Mouse (Mus musculus) monocyte, adult 2 months (primary cell): ENCODE data around the gene Hdac9.

Experiments
- DNase-seq, 2 experiments: peaks; one replicate each; pipeline ENCODE4 v3.0.0; 2022; ENCODE audit warnings: low spot score in 2 of 2, low read depth in 1 of 2

The Hdac9 gene

GRCm38 (mm10) chr12:34916995-34917394, at the start of gene Hdac9:
Gene Hdac9 (minus strand): TSS chr12:34917095.
- no peak for DNase-seq

GRCm38 (mm10) chr12:34949066-34949706, 32.3 kb upstream of the Hdac9 start:
- DNase-seq, result no peak

GRCm38 (mm10) chr12:34937918-34938317, 21.0 kb upstream of the Hdac9 start:
- DNase-seq, result no peak

- no peak for DNase-seq
Measured at GRCm38 (mm10) chr12:34908008-34908407, 8.9 kb downstream of the Hdac9 start.

- DNase-seq, result no peak
Measured at GRCm38 (mm10) chr12:34907506-34907850, 9.4 kb downstream of the Hdac9 start.

GRCm38 (mm10) chr12:34906704-34907505, 10.0 kb downstream of the Hdac9 start:
- DNase-seq, result no peak

- DNase-seq, result no peak
Measured at GRCm38 (mm10) chr12:34906376-34906703, 10.6 kb downstream of the Hdac9 start.

- no peak for DNase-seq
Measured at GRCm38 (mm10) chr12:34900241-34900640, 16.7 kb downstream of the Hdac9 start.

- DNase-seq, result no peak
Measured at GRCm38 (mm10) chr12:34894867-34895266, 22.0 kb downstream of the Hdac9 start.

- DNase-seq, result no peak
Measured at GRCm38 (mm10) chr12:34888694-34889093, 28.2 kb downstream of the Hdac9 start.

- no peak for DNase-seq
Measured at GRCm38 (mm10) chr12:34874926-34875325, 42.0 kb downstream of the Hdac9 start.

- DNase-seq, result no peak
Measured at GRCm38 (mm10) chr12:34871028-34871427, 45.9 kb downstream of the Hdac9 start.

- DNase-seq, result no peak
Measured at GRCm38 (mm10) chr12:34841196-34841595, 75.7 kb downstream of the Hdac9 start.

- DNase-seq, result no peak
Measured at GRCm38 (mm10) chr12:34837318-34837717, 79.6 kb downstream of the Hdac9 start.

- no peak for DNase-seq
Measured at GRCm38 (mm10) chr12:34836864-34837263, 80.0 kb downstream of the Hdac9 start.

GRCm38 (mm10) chr12:34836085-34836484, 80.8 kb downstream of the Hdac9 start:
- no peak for DNase-seq

GRCm38 (mm10) chr12:34835493-34835892, 81.4 kb downstream of the Hdac9 start:
- DNase-seq, result no peak

- no peak for DNase-seq
Measured at GRCm38 (mm10) chr12:34828684-34829083, 88.2 kb downstream of the Hdac9 start.

GRCm38 (mm10) chr12:34826931-34827330, 90.0 kb downstream of the Hdac9 start:
- no peak for DNase-seq

- DNase-seq, result no peak
Measured at GRCm38 (mm10) chr12:34820229-34820628, 96.7 kb downstream of the Hdac9 start.

GRCm38 (mm10) chr12:34811673-34812613, 105.0 kb downstream of the Hdac9 start:
- DNase-seq, result no peak

GRCm38 (mm10) chr12:34810221-34810620, 106.7 kb downstream of the Hdac9 start:
- DNase-seq, result no peak
